Mouse (Mus musculus): ENCODE results near the gene Arid5b. TPM values are rescaled to one million over a fixed set of nuclear protein-coding genes. Genes with fewer than 3 reads are reported as not detected.

Gene Arid5b
- total RNA-seq, 2 experiments from 2014 or later, result 10.0 to 22.5 TPM

GRCm38 (mm10) chr10:68063806-68064545 lies 214.6 kb downstream of the Arid5b start:
- no peak for ATAC-seq (replicated peaks; ENCODE audit: poor library complexity)

- ATAC-seq (replicated peaks; ENCODE audit: poor library complexity), result no peak
These were observed 217.3 kb downstream of the Arid5b start for GRCm38 (mm10) chr10:68061249-68061615.

- no peak for ATAC-seq (replicated peaks; ENCODE audit: poor library complexity)
These were observed 217.8 kb downstream of the Arid5b start for GRCm38 (mm10) chr10:68060590-68061248.

- no peak for ATAC-seq (replicated peaks; ENCODE audit: poor library complexity)
These were observed 220.2 kb downstream of the Arid5b start for GRCm38 (mm10) chr10:68058378-68058777.

- ATAC-seq (replicated peaks; ENCODE audit: poor library complexity), result peak; percentile 90
These were observed 220.7 kb downstream of the Arid5b start for GRCm38 (mm10) chr10:68057841-68058240.

GRCm38 (mm10) chr10:68054706-68055105 lies 223.8 kb downstream of the Arid5b start:
- ATAC-seq (replicated peaks; ENCODE audit: poor library complexity), result no peak

- ATAC-seq (replicated peaks; ENCODE audit: poor library complexity), result no peak
These were observed 224.4 kb downstream of the Arid5b start for GRCm38 (mm10) chr10:68054131-68054530.

GRCm38 (mm10) chr10:68052307-68052706 lies 226.2 kb downstream of the Arid5b start:
- ATAC-seq (replicated peaks; ENCODE audit: poor library complexity), result no peak

GRCm38 (mm10) chr10:68051316-68051933 lies 227.1 kb downstream of the Arid5b start:
- ATAC-seq (replicated peaks; ENCODE audit: poor library complexity), result no peak

GRCm38 (mm10) chr10:68050882-68051281 lies 227.7 kb downstream of the Arid5b start:
- no peak for ATAC-seq (replicated peaks; ENCODE audit: poor library complexity)

GRCm38 (mm10) chr10:68048641-68049305 lies 229.8 kb downstream of the Arid5b start:
- peak; percentile 86 for ATAC-seq (replicated peaks; ENCODE audit: poor library complexity)

GRCm38 (mm10) chr10:68044864-68045263 lies 233.7 kb downstream of the Arid5b start:
- ATAC-seq (replicated peaks; ENCODE audit: poor library complexity), result no peak

- ATAC-seq (replicated peaks; ENCODE audit: poor library complexity), result peak; percentile 45
These were observed 234.6 kb downstream of the Arid5b start for GRCm38 (mm10) chr10:68043973-68044372.
